Mouse (Mus musculus) bone marrow, adult 2 months (tissue): ENCODE measurements around the gene Ush2a.

Experiments used
- CTCF ChIP-seq: fragments of 200-500 bp; IDR thresholded peaks from 2 replicates; pipeline ENCODE4 v1.5.1; 2011; ENCODE audit warnings: low read length, control low read depth; ENCODE audit not compliant: control insufficient read depth, insufficient read depth
- POLR2A ChIP-seq: fragments of 200-500 bp; IDR thresholded peaks from 2 replicates; pipeline ENCODE4 v1.6.1; 2011; ENCODE audit warnings: low read depth, mild to moderate bottlenecking, control low read depth, low read length, borderline replicate concordance; ENCODE audit not compliant: control insufficient read depth

- no peak for TF ChIP-seq CTCF
- no peak for TF ChIP-seq POLR2A
Observed at GRCm38 (mm10) chr1:188854240-188854639, 592.4 kb downstream of the Ush2a start.
